Mouse (Mus musculus): ENCODE measurements around the gene Rbx1. TPM values are rescaled to one million over a fixed set of nuclear protein-coding genes. Genes with fewer than 3 reads are reported as not detected.

Rbx1 gene
- polyA plus RNA-seq (2012; rRNA removed): 38.2 and 45.9 TPM in 2 replicates

GRCm38 (mm10) chr15:81465901-81466737 is at the start of gene Rbx1:
Gene Rbx1, plus strand, starts transcription at chr15:81466296.

Other genes with a start within 250 kb of the Rbx1 start
- 1.9 and 2.4 TPM in 2 replicates for gene Mchr1, start 230.8 kb upstream of the Rbx1 start, polyA plus RNA-seq (2012; rRNA removed)
- 16.3 and 18.6 TPM in 2 replicates for gene Slc25a17, start 105.5 kb upstream of the Rbx1 start, polyA plus RNA-seq (2012; rRNA removed)
- gene St13, start 66.2 kb upstream of the Rbx1 start, polyA plus RNA-seq (2012; rRNA removed): 11.1 and 17.4 TPM in 2 replicates
- gene Xpnpep3, start 66.2 kb upstream of the Rbx1 start, polyA plus RNA-seq (2012; rRNA removed): 4.1 and 6.1 TPM in 2 replicates
- 0.08 TPM in 2 replicates for gene Dnajb7, start 58.0 kb upstream of the Rbx1 start, polyA plus RNA-seq (2012; rRNA removed)
- gene Ep300, start 119.1 kb downstream of the Rbx1 start, polyA plus RNA-seq (2012; rRNA removed): 19.8 and 28.3 TPM in 2 replicates
- gene L3mbtl2, start 197.6 kb downstream of the Rbx1 start, polyA plus RNA-seq (2012; rRNA removed): 9.9 and 12.5 TPM in 2 replicates
- gene Chadl, start 231.0 kb downstream of the Rbx1 start, polyA plus RNA-seq (2012; rRNA removed): 5.1 and 6.6 TPM in 2 replicates